ENCODE assay signal across 8 mouse cellular contexts in genomic region chr13:38657865-38658264, GRCm38 (mm10). TPM values are rescaled to one million over a fixed set of nuclear protein-coding genes. Genes with fewer than 3 reads are reported as not detected.
DNase-seq lines count a peak whose midpoint lies in the region; ATAC-seq and TF ChIP-seq lines count a peak whose summit lies in the region.

No protein-coding gene starts in this region.

- H3K4me1 ChIP-seq in liver, adult 2 months (ENCODE audit: control insufficient read depth, insufficient read depth, low read length), result peaks cover 3% of the 10 kb centered on the region
- peaks cover 9% of the 10 kb centered on the region for H3K4me1 ChIP-seq in embryonic facial prominence, embryonic 12.5 days
- peaks cover 8% of the 10 kb centered on the region; the same call in 1 of the 2 replicates for H3K4me1 ChIP-seq in limb, embryonic 12.5 days (replicated peaks)
- peaks cover 14% of the 10 kb centered on the region for H3K4me1 ChIP-seq in neural tube, embryonic 15.5 days

- H3K36me3 ChIP-seq in liver, adult 2 months (ENCODE audit: control insufficient read depth, insufficient read depth, low read length), result peaks cover 20% of the 10 kb centered on the region
- H3K36me3 ChIP-seq in embryonic facial prominence, embryonic 12.5 days, result peaks cover 29% of the 10 kb centered on the region
- peaks cover 36% of the 10 kb centered on the region for H3K36me3 ChIP-seq in limb, embryonic 12.5 days
- peaks cover 30% of the 10 kb centered on the region for H3K36me3 ChIP-seq in neural tube, embryonic 15.5 days

- TF ChIP-seq CTCF in liver, adult 2 months (IDR thresholded peaks at IDR 0.05; ENCODE audit: low read depth, low read length), result no peak

- peak overlapping the region; percentile 56 for H3K4me2 ChIP-seq in embryonic facial prominence, embryonic 12.5 days (replicated peaks)
- peak overlapping the region; percentile 67 for H3K4me2 ChIP-seq in limb, embryonic 12.5 days
- peak overlapping the region; percentile 78 for H3K4me2 ChIP-seq in neural tube, embryonic 15.5 days

- no peak overlapping the region for H3K27ac ChIP-seq in liver, adult 2 months (replicated peaks; ENCODE audit: insufficient read depth, low read depth, low read length)
- no peak overlapping the region for H3K27ac ChIP-seq in embryonic facial prominence, embryonic 12.5 days
- no peak overlapping the region for H3K27ac ChIP-seq in limb, embryonic 12.5 days
- peak overlapping the region; percentile 87 for H3K27ac ChIP-seq in neural tube, embryonic 15.5 days (replicated peaks)

- no peak overlapping the region; the same call in 1 of the 2 replicates for H3K4me3 ChIP-seq in liver, adult 2 months (ENCODE audit: insufficient read depth, low read depth, low read length)
- H3K4me3 ChIP-seq in embryonic facial prominence, embryonic 12.5 days, result peak overlapping the region; percentile 87
- H3K4me3 ChIP-seq in limb, embryonic 12.5 days (replicated peaks), result peak overlapping the region; percentile 91
- peak overlapping the region; percentile 82 for H3K4me3 ChIP-seq in neural tube, embryonic 15.5 days (replicated peaks)

- 0 out of 2 replicates have a peak overlapping the region, but pooled peaks have one; percentile 1 for H3K9ac ChIP-seq in liver, adult 2 months (ENCODE audit: low read depth, low read length)
- H3K9ac ChIP-seq in embryonic facial prominence, embryonic 12.5 days, result peak overlapping the region; percentile 85
- H3K9ac ChIP-seq in limb, embryonic 12.5 days (replicated peaks), result peak overlapping the region; percentile 92
- peak overlapping the region; percentile 88 for H3K9ac ChIP-seq in neural tube, embryonic 15.5 days (replicated peaks)

- TF ChIP-seq POLR2A in liver, adult 2 months (IDR thresholded peaks at IDR 0.05; ENCODE audit: extremely low read depth, insufficient read depth, low read length), result no peak

- ATAC-seq in embryonic facial prominence, embryonic 12.5 days (ENCODE audit: insufficient number of reproducible peaks, insufficient read depth, low FRiP score, low TSS enrichment), result no peak
- no peak for ATAC-seq in limb, embryonic 12.5 days (ENCODE audit: insufficient number of reproducible peaks, insufficient read depth, low FRiP score, low TSS enrichment, low read depth)
- no peak for ATAC-seq in neural tube, embryonic 15.5 days (ENCODE audit: low FRiP score)
- ATAC-seq in monocyte, adult 5-6 weeks (replicated peaks; ENCODE audit: insufficient number of reproducible peaks, low FRiP score, low TSS enrichment, poor library complexity, severe bottlenecking), result no peak

- H3K79me2 ChIP-seq in liver, adult 2 months (ENCODE audit: control insufficient read depth, insufficient read depth, low read length), result no peaks in the 10 kb centered on the region; the same call in 1 of the 2 replicates

- no peaks in the 10 kb centered on the region for H3K9me3 ChIP-seq in embryonic facial prominence, embryonic 12.5 days
- H3K9me3 ChIP-seq in limb, embryonic 12.5 days, result no peaks in the 10 kb centered on the region
- H3K9me3 ChIP-seq in neural tube, embryonic 15.5 days (replicated peaks), result no peaks in the 10 kb centered on the region

- 26% methylated on average over 4 of the region's 4 CpGs for WGBS in liver, adult 2 months
- WGBS in embryonic facial prominence, embryonic 12.5 days, result 17% methylated on average over 4 of the region's 4 CpGs
- WGBS in limb, embryonic 12.5 days, result 25% methylated on average over 4 of the region's 4 CpGs
- WGBS in neural tube, embryonic 15.5 days, result 13% methylated on average over 4 of the region's 4 CpGs

- H3K27me3 ChIP-seq in liver, adult 2 months (ENCODE audit: control insufficient read depth, insufficient read depth, low read length), result no peaks in the 10 kb centered on the region
- no peaks in the 10 kb centered on the region for H3K27me3 ChIP-seq in embryonic facial prominence, embryonic 12.5 days
- no peaks in the 10 kb centered on the region for H3K27me3 ChIP-seq in limb, embryonic 12.5 days
- no peaks in the 10 kb centered on the region for H3K27me3 ChIP-seq in neural tube, embryonic 15.5 days (replicated peaks)

- no peak for DNase-seq in liver, adult 2 months (ENCODE audit: extremely low read depth, low read depth, low spot score)
- no peak for DNase-seq in liver
- no peak for DNase-seq in layer of hippocampus, adult 8-10 months (ENCODE audit: low spot score in 2 of 2)
- DNase-seq in right cerebral cortex, postnatal 36 days (ENCODE audit: low spot score in 2 of 2), result no peak

RNA-seq across cellular contexts. Expression of gene Eef1e1, which starts 1.0 kb away (rescaled TPM):
- total RNA-seq in liver, adult 2 months (2014; rRNA removed), result 5.6 and 7.1 TPM in 2 replicates
- polyA plus RNA-seq in liver, adult 2 months (2012; rRNA removed), result 4.0 and 4.3 TPM in 2 replicates
- polyA plus RNA-seq in embryonic facial prominence, embryonic 12.5 days (2016; fragmentation: Nextera tagmentation; extraction: Ambion mirVana), result 44.9 TPM in 2 replicates
- polyA plus RNA-seq in limb, embryonic 12.5 days (2016; fragmentation: Nextera tagmentation; extraction: Ambion mirVana), result 47.3 and 50.0 TPM in 2 replicates
- polyA plus RNA-seq in neural tube, embryonic 15.5 days (2015; fragmentation: Nextera tagmentation; extraction: Ambion mirVana), result 98.3 and 100 TPM in 2 replicates
- 10 to 100 TPM; 23.1 to 37.0 (median 28.5) TPM for total RNA-seq in layer of hippocampus, adult 8-10 months (2022)
- 15.5 to 26.9 TPM (median 25.9 TPM) in 3 replicates for total RNA-seq in monocyte, adult 5-6 weeks (2017)

RNA-seq across cellular contexts. Expression of gene Bloc1s5, which starts 23.0 kb away (rescaled TPM):
- 12.6 and 13.0 TPM in 2 replicates for total RNA-seq in liver, adult 2 months (2014; rRNA removed)
- 7.2 and 7.8 TPM in 2 replicates for polyA plus RNA-seq in liver, adult 2 months (2012; rRNA removed)
- polyA plus RNA-seq in embryonic facial prominence, embryonic 12.5 days (2016; fragmentation: Nextera tagmentation; extraction: Ambion mirVana), result 23.6 and 23.7 TPM in 2 replicates
- 26.8 and 27.1 TPM in 2 replicates for polyA plus RNA-seq in limb, embryonic 12.5 days (2016; fragmentation: Nextera tagmentation; extraction: Ambion mirVana)
- polyA plus RNA-seq in neural tube, embryonic 15.5 days (2015; fragmentation: Nextera tagmentation; extraction: Ambion mirVana), result 18.8 and 19.0 TPM in 2 replicates
- 10 to 100 TPM in 1 of 4 experiments, 1 to 10 TPM in 3; 8.0 to 13.5 (median 9.8) TPM for total RNA-seq in layer of hippocampus, adult 8-10 months (2022)
- 8.1 to 11.9 TPM (median 10.2 TPM) in 3 replicates for total RNA-seq in monocyte, adult 5-6 weeks (2017)

Comparison
In these comparisons a context has a peak if more than half of its experiments do, and no peak if none do; other contexts are left out.
1. H3K9ac ChIP-seq: peak in every context shown above with its lines; median percentile 92 in limb, embryonic 12.5 days; 88 in neural tube, embryonic 15.5 days; 85 in embryonic facial prominence, embryonic 12.5 days; 1 in liver, adult 2 months.